Mouse (Mus musculus) urinary bladder, adult 18-20 months (tissue): ENCODE data around the gene Adck2.

Experiments used
- DNase-seq, 2 experiments: peaks; one replicate each; pipeline ENCODE4 v3.0.0; 2022; ENCODE audit warnings: low spot score in 2 of 2, mixed read lengths in 2 of 2

The Adck2 gene

GRCm38 (mm10) chr6:39557723-39558261, 15.9 kb upstream of the Adck2 start, which contains the start of gene Dennd2a:
Gene Dennd2a (minus strand): TSS chr6:39557867.
- DNase-seq, result no peak

DNA sequence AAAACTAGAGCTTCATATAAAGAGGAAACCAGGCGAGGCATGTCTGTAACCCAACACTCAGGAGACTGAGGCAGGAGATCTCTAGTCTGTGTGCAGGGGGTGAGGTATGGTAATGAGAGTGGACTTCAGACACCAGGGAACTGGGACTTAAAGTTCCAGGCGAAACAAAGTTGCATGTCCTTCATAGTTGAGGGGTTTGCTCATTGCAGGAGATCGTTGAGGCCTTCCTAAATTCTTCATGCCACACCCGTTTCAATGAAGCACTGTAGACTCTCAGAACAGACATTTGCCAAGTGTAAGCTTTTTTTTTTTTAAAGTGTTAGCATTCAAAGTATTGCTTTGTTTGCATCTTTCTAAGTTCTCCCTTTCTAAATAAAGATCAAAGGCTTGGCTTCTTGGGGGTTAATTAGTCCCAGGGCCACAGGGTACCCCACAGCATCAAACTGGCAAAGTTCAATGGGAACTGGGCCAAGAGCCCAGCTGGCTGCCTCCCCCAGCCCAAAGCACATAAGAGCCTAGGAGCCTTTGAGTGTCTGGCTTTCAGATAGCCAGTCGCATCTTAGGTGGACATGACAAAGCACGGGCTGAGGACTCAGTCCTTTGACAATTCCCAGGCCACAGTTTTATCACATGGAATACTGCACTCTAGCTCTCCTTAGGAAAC, 14.3 kb upstream of the Adck2 start:
- no peak for DNase-seq

DNA sequence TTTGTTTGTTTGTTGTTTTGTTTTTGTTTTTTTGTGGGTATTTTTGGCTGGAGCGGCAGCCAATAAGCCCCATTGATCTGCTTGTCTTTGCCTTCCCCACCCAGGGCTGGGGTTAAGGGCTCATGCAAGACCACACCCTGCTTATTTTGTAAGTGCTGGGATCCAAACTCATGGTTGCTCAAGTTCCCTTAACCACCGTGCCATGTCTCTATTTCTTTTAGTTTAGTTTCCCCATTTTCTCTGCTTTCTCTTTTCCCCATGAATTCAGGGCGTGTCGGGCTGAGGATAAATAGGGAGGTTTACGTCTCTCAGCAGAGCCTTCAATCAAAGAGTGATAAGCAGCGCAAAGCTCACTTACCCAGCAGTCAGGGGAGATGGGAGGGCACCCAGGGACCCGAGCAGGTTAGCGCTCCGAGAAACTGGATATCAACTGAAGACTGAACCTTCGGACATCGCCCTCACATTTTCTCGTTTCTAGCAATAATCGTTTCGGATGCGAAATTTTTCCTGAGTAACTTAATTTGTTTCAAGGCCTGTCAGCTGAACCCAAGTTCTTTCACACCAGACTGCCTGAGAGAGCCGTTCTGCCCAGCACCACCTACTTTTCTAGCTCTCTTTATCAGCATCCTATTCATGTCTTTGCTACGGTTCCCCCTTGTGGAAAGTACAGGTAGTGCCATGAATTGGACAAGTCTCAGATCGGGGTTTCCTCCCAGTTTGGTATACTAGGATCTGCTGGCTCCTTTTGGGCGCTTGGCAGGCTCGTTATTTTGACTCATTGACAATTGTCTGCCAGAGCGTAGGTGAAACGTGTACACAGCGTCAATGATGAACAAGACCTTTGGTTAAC, 11.3 kb upstream of the Adck2 start:
- peak; percentile 54 to 72 for DNase-seq

DNA sequence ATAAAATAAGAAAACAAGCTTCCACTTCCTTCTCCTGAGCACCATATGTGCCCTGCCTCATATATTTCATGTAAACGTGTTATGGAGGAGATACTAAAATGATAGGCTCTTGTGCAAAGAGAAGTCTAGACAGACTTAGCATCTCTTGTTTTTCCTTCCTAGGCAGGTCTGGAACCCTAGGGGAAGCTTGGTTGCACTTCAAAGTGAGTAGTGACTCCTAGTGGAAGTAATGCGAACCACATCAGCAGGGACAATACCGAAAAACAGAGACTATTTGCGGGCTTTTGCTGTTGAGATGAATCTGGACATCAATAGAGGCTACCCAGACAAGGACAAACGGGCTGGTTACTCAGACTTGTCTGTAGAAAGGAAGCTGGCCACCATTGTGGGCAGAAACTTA, 6.1 kb upstream of the Adck2 start:
- no peak for DNase-seq

- DNase-seq, result no peak
Measured at GRCm38 (mm10) chr6:39570426-39570825, 3.2 kb upstream of the Adck2 start.

GRCm38 (mm10) chr6:39574555-39574869, 839 bp downstream of the Adck2 start:
- DNase-seq, result no peak

- no peak for DNase-seq
Measured at GRCm38 (mm10) chr6:39574951-39575350, 1.3 kb downstream of the Adck2 start.

- no peak for DNase-seq
Measured at GRCm38 (mm10) chr6:39579552-39579951, 5.9 kb downstream of the Adck2 start.

DNA sequence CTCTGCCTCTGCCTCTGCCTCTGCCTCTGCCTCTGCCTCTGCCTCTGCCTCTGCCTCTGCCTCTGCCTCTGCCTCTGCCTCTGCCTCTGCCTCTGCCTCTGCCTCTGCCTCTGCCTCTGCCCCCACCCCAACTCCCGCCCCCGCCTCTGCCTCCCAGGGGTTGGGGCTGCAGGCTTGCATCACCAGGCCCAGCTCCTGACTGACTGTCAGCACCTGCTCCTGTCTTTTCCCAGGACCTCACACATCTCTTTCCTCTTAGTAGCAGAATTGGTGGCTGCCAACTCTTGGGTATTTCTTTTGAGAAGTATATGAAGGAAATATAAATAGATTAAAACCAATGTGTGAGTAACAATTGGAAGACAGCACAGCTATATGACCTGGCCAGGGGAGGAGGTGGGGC, 6.9 kb downstream of the Adck2 start:
- no peak for DNase-seq

- DNase-seq, result no peak
Measured at GRCm38 (mm10) chr6:39581087-39581784, 7.6 kb downstream of the Adck2 start.

DNA sequence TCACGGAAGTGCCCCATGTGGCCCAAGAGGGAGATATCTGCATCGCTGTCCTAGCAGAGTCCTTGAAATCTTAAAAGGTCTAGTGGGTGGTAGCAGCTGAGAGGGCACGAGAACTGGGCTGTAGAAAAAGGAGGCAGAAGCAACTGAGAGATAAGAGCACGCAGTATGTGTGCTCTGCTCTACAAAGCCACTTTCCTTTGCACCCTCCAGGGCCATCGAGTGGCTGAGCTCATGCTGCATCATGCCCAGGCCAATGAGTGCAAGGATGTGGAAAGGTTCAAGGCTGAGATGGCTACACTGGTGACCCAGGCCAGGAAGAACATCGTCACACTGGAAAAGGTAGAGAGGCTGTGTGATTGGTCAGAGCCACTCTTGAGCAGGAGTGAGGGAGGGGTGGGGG, 11.8 kb downstream of the Adck2 start, which contains the start of gene Gm42420:
Gene Gm42420 (plus strand): TSS at position 237 of the 400 bp plus-strand sequence.
- DNase-seq, result no peak

GRCm38 (mm10) chr6:39591481-39591880, 17.8 kb downstream of the Adck2 start:
- DNase-seq, result no peak

GRCm38 (mm10) chr6:39592401-39593214, 18.9 kb downstream of the Adck2 start, which contains the start of gene Ndufb2:
Gene Ndufb2 (plus strand): TSS chr6:39592574.
- peak; percentile 92 to 96 for DNase-seq

DNA sequence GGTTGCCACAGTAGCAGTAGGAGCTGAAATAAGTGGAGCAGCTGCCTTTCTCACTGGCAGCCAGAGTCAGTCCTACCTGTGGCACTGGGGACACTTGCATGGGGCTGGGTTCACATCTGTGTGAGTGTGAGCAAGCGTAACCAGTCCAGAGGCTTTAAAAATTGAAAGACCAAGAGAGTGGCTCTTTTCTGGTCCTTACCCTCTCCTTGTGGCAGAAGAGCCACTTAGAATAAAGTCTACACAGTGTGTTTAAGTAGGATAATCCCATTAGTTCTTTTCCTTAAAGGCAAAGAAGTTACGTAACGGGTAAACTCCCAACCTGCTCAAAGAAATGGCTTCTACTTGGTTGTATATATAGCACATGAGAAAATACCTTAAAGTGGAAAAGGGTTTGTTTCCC, 27.2 kb downstream of the Adck2 start:
- no peak for DNase-seq

- DNase-seq, result no peak
Measured at GRCm38 (mm10) chr6:39601828-39602227, 28.2 kb downstream of the Adck2 start.

GRCm38 (mm10) chr6:39604565-39604964, 30.9 kb downstream of the Adck2 start:
- DNase-seq, result no peak

DNA sequence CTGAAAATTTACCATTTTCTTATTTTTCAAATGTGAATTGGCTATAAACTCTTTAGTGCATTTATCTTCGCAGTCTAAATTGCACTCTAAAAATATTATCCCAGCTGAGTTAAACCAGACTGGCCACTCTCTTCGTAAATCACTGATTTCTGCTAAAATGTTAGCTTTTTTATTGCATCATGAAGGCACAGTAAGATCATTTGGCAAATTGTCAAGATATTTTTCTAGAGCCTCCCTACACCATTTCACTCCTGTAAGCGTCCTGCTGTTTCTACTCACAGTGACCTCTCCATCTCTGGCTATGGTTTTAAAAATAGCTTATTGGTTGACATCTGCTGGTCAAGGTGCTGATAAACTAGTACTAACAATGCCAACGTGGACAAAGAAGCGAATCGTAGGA, 32.4 kb downstream of the Adck2 start:
- DNase-seq, result no peak

GRCm38 (mm10) chr6:39606862-39607261, 33.2 kb downstream of the Adck2 start:
- no peak for DNase-seq

DNA sequence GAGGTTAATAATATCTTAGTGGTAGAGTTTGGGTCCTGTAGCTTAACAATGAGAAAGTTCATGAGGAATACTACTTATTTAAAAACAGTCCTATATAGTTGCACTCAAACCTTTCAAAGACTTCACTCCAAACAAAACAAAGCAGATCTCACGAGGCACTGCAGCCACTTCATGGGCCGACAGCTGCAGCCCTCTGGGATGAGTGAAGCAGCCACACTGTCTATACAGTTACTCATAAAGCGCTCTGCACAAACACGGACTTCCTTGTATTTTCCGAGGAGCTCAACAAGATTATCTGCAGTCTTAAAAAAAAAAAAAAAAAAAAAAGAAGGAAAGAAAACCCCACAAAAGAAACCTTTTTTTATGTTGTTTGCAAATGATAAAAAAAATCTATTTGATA, 33.7 kb downstream of the Adck2 start:
- DNase-seq, result no peak

- no peak for DNase-seq
Measured at GRCm38 (mm10) chr6:39610207-39610606, 36.5 kb downstream of the Adck2 start.

- DNase-seq, result no peak
Measured at GRCm38 (mm10) chr6:39611296-39611695, 37.6 kb downstream of the Adck2 start.
